Mouse (Mus musculus) MEL (cell line): Measurements from ENCODE around the gene Tepsin. TPM values are rescaled to one million over a fixed set of nuclear protein-coding genes. Genes with fewer than 3 reads are reported as not detected.

ENCODE experiments used
- DNase-seq: peaks from one replicate; pipeline ENCODE4 v3.0.0; 2011; ENCODE audit warnings: low read depth, low spot score
- H3K27ac ChIP-seq: 2 replicates; pipeline ENCODE4 v1.5.1; 2012; ENCODE audit warnings: low read depth, mild to moderate bottlenecking, control low read depth, low read length, moderate library complexity; ENCODE audit not compliant: control insufficient read depth
- H3K27me3 ChIP-seq, 2 experiments: fragments of 150-350 bp in 1 of 2; sonication (generic) in 1 of 2; 2 replicates each; pipeline ENCODE4 v1.6.1; 2012; ENCODE audit warnings: low read length in 2 of 2, mild to moderate bottlenecking in 2 of 2, improper control_type of control experiment in 1 of 2, moderate library complexity in 1 of 2; ENCODE audit not compliant: insufficient read depth in 2 of 2, control insufficient read depth in 1 of 2
- H3K36me3 ChIP-seq, 2 experiments: 2 replicates each; pipeline ENCODE4 v1.6.1; 2012 to 2014; ENCODE audit warnings: low read length in 2 of 2, improper control_type of control experiment in 1 of 2, inconsistent platforms in 1 of 2, mild to moderate bottlenecking in 1 of 2; ENCODE audit not compliant: insufficient read depth in 2 of 2, control insufficient read depth in 1 of 2
- H3K4me1 ChIP-seq, 2 experiments: fragments of 150-350 bp in 1 of 2; sonication (generic) in 1 of 2; 2 replicates each; pipeline ENCODE4 v1.6.1; 2012; ENCODE audit warnings: low read length in 2 of 2, improper control_type of control experiment in 1 of 2, mild to moderate bottlenecking in 1 of 2; ENCODE audit not compliant: insufficient read depth in 2 of 2, control insufficient read depth in 1 of 2
- H3K4me3 ChIP-seq, 2 experiments: fragments of 150-350 bp in 1 of 2; sonication (generic) in 1 of 2; 2 replicates each; pipeline ENCODE4 v1.5.1; 2012; ENCODE audit warnings: low read depth in 2 of 2, low read length in 2 of 2, mild to moderate bottlenecking in 2 of 2, moderate library complexity in 2 of 2, control low read depth in 1 of 2, improper control_type of control experiment in 1 of 2; ENCODE audit not compliant: control insufficient read depth in 1 of 2, insufficient read depth in 1 of 2
- H3K79me2 ChIP-seq: 2 replicates; pipeline ENCODE4 v1.6.1; 2012; ENCODE audit warnings: mild to moderate bottlenecking, low read length, moderate library complexity; ENCODE audit not compliant: control insufficient read depth, poor library complexity, insufficient read depth
- H3K9ac ChIP-seq: 2 replicates; pipeline ENCODE4 v1.6.1; 2012; ENCODE audit warnings: low read depth, mild to moderate bottlenecking, control low read depth, low read length, moderate library complexity; ENCODE audit not compliant: control insufficient read depth, poor library complexity, severe bottlenecking
- H3K9me3 ChIP-seq: fragments of 150-350 bp; sonication (generic); replicated peaks from 2 replicates; pipeline ENCODE4 v1.6.1; 2012; ENCODE audit warnings: mild to moderate bottlenecking, low read length, improper control_type of control experiment, moderate library complexity; ENCODE audit not compliant: insufficient read depth
- BHLHE40 ChIP-seq: IDR thresholded peaks from 2 replicates; pipeline ENCODE4 v1.6.1; 2012; ENCODE audit warnings: low read depth, mild to moderate bottlenecking, inconsistent platforms, low read length, improper control_type of control experiment, borderline replicate concordance
- CHD1 ChIP-seq: IDR thresholded peaks from 2 replicates; pipeline ENCODE4 v1.6.1; 2012; ENCODE audit warnings: low read depth, mild to moderate bottlenecking, inconsistent platforms, low read length, improper control_type of control experiment
- CTCF ChIP-seq, 3 experiments: IDR thresholded peaks in 2 of 3; conservative IDR thresholded peaks in 1 of 3; 2 replicates each; pipeline ENCODE4 v1.5.1; 2011 to 2012; ENCODE audit warnings: low read length in 3 of 3, low read depth in 2 of 3, mild to moderate bottlenecking in 2 of 3, improper control_type of control experiment in 1 of 3, inconsistent platforms in 1 of 3, mixed read lengths in 1 of 3, moderate library complexity in 1 of 3; ENCODE audit not compliant: control insufficient read depth in 1 of 3, insufficient read depth in 1 of 3, poor library complexity in 1 of 3, severe bottlenecking in 1 of 3
- E2F4 ChIP-seq: IDR thresholded peaks from 2 replicates; pipeline ENCODE4 v1.6.1; 2011; ENCODE audit warnings: low read depth, low read length, improper control_type of control experiment, borderline replicate concordance
- ELF1 ChIP-seq: IDR thresholded peaks from 2 replicates; pipeline ENCODE4 v1.6.1; 2014; ENCODE audit warnings: low read depth, mild to moderate bottlenecking, inconsistent platforms, low read length, improper control_type of control experiment, moderate library complexity
- EP300 ChIP-seq, 2 experiments: IDR thresholded peaks; 2 replicates each; pipeline ENCODE4 v1.6.1; 2011; ENCODE audit warnings: improper control_type of control experiment in 2 of 2, low read length in 2 of 2, low read depth in 1 of 2, mild to moderate bottlenecking in 1 of 2
- ETS1 ChIP-seq: IDR thresholded peaks from 2 replicates; pipeline ENCODE4 v1.6.1; 2012; ENCODE audit warnings: low read depth, mild to moderate bottlenecking, inconsistent platforms, low read length, improper control_type of control experiment, moderate library complexity
- GABPA ChIP-seq: IDR thresholded peaks from 2 replicates; pipeline ENCODE4 v1.6.1; 2012; ENCODE audit warnings: low read depth, mild to moderate bottlenecking, inconsistent platforms, low read length, improper control_type of control experiment, moderate library complexity
- GATA1 ChIP-seq: IDR thresholded peaks from 2 replicates; pipeline ENCODE4 v1.6.1; 2011; ENCODE audit warnings: low read depth, low read length, improper control_type of control experiment
- HCFC1 ChIP-seq: IDR thresholded peaks from 2 replicates; pipeline ENCODE4 v1.6.1; 2012; ENCODE audit warnings: low read depth, mild to moderate bottlenecking, inconsistent platforms, low read length, improper control_type of control experiment, moderate library complexity
- MAZ ChIP-seq: IDR thresholded peaks from 2 replicates; pipeline ENCODE4 v1.6.1; 2012; ENCODE audit warnings: low read depth, mild to moderate bottlenecking, inconsistent platforms, low read length, improper control_type of control experiment
- MYB ChIP-seq: IDR thresholded peaks from 2 replicates; pipeline ENCODE4 v1.6.1; 2011; ENCODE audit warnings: mild to moderate bottlenecking, low read depth, low read length, improper control_type of control experiment
- MYC ChIP-seq: IDR thresholded peaks from 2 replicates; pipeline ENCODE4 v1.6.1; 2011; ENCODE audit warnings: low read depth, mild to moderate bottlenecking, low read length, improper control_type of control experiment, moderate library complexity
- NELFE ChIP-seq: IDR thresholded peaks from 2 replicates; pipeline ENCODE4 v1.6.1; 2011; ENCODE audit warnings: low read depth, low read length, improper control_type of control experiment
- POLR2AphosphoS5 ChIP-seq: IDR thresholded peaks from 2 replicates; pipeline ENCODE4 v1.6.1; 2012; ENCODE audit warnings: low read depth, borderline replicate concordance, mild to moderate bottlenecking, inconsistent platforms, low read length, moderate library complexity, mixed read lengths
- RCOR1 ChIP-seq: IDR thresholded peaks from 2 replicates; pipeline ENCODE4 v1.6.1; 2012; ENCODE audit warnings: low read depth, mild to moderate bottlenecking, inconsistent platforms, low read length, improper control_type of control experiment
- TCF12 ChIP-seq: IDR thresholded peaks from 2 replicates; pipeline ENCODE4 v1.6.1; 2014; ENCODE audit warnings: low read depth, mild to moderate bottlenecking, inconsistent platforms, low read length, improper control_type of control experiment, moderate library complexity
- USF1 ChIP-seq: IDR thresholded peaks from 2 replicates; pipeline ENCODE4 v1.6.1; 2014; ENCODE audit warnings: low read depth, mild to moderate bottlenecking, inconsistent platforms, low read length, improper control_type of control experiment, moderate library complexity
- USF2 ChIP-seq, 2 experiments: IDR thresholded peaks; 2 replicates each; pipeline ENCODE4 v1.6.1; 2011 to 2012; ENCODE audit warnings: improper control_type of control experiment in 2 of 2, low read length in 2 of 2, borderline replicate concordance in 1 of 2, inconsistent platforms in 1 of 2, low read depth in 1 of 2, mild to moderate bottlenecking in 1 of 2; ENCODE audit not compliant: insufficient read depth in 1 of 2
- ZKSCAN1 ChIP-seq: IDR thresholded peaks from 2 replicates; pipeline ENCODE4 v1.6.1; 2012; ENCODE audit warnings: low read depth, mild to moderate bottlenecking, inconsistent platforms, low read length, improper control_type of control experiment, moderate library complexity
- ZMIZ1 ChIP-seq: IDR thresholded peaks from 2 replicates; pipeline ENCODE4 v1.6.1; 2012; ENCODE audit warnings: low read depth, mild to moderate bottlenecking, inconsistent platforms, low read length, improper control_type of control experiment, moderate library complexity
- polyA plus RNA-seq, 2 experiments: library from polyadenylated mRNA; stranded (reverse) in 1 of 2; unstranded in 1 of 2; fragments of >175 nt in 1 of 2; fragments of >200 nt in 1 of 2; gene quantifications; 2 replicates each; pipeline versions ENCODE4 v1.2.1 to v1.2.4; 2012; ENCODE audit warnings: low replicate concordance in 2 of 2, low read depth in 1 of 2; ENCODE audit not compliant: insufficient read length in 2 of 2, insufficient read depth in 1 of 2, missing spikeins in 1 of 2
- total RNA-seq: library from RNA; depleted of rRNA; stranded (reverse); fragments of 300-350 nt; gene quantifications from 2 replicates; pipeline ENCODE4 v1.2.3, GENCODE M21; 2012

Gene Tepsin
- total and polyA plus RNA-seq, 3 experiments = 14.3 to 16.6 TPM; not detected in 1

GRCm38 (mm10) chr11:120053846-120054245 is 44.7 kb downstream of the Tepsin start:
- Histone ChIP-seq H3K9me3 (no peaks in the 10 kb centered on the region), H3K4me1 (no peaks in the 10 kb centered on the region), H3K79me2 (no peaks in the 10 kb centered on the region), H3K36me3 (no peaks in the 10 kb centered on the region), H3K4me3 (no peak overlapping the region), H3K27me3 (peaks cover 2% of the 10 kb centered on the region in 2 experiments; a peak in 3 of 4 replicates), H3K9ac (no peak overlapping the region), H3K27ac (no peak overlapping the region)
- TF ChIP-seq TCF12 = no peak
- no peak for TF ChIP-seq EP300 (IDR thresholded peaks at IDR 0.05; ENCODE audit: low read depth in 1 of 2, low read length in 2 of 2)
- no peak for DNase-seq

GRCm38 (mm10) chr11:120052274-120052673 is 46.3 kb downstream of the Tepsin start:
- no peaks in the 10 kb centered on the region for H3K36me3 ChIP-seq
- TF ChIP-seq E2F4 (no peak), ETS1 (no peak), BHLHE40 (no peak), MYC (no peak), ELF1 (no peak), POLR2AphosphoS5 (no peak), RCOR1 (no peak), USF2 (IDR thresholded peaks at IDR 0.05; ENCODE audit: borderline replicate concordance in 1 of 2, insufficient read depth in 1 of 2, low read depth in 1 of 2, low read length in 2 of 2) (no peak), MAZ (no peak), ZMIZ1 (no peak), CHD1 (no peak), HCFC1 (no peak), GATA1 (no peak), USF1 (no peak), NELFE (no peak), ZKSCAN1 (no peak), MYB (no peak), CTCF (IDR thresholded peaks at IDR 0.05 in 2 of 3, conservative IDR thresholded peaks at IDR 0.05 in 1 of 3; ENCODE audit: control insufficient read depth in 1 of 3, insufficient read depth in 1 of 3, low read depth in 2 of 3, low read length in 3 of 3, poor library complexity in 1 of 3, severe bottlenecking in 1 of 3) (no peak), GABPA (no peak), EP300 (IDR thresholded peaks at IDR 0.05; ENCODE audit: low read depth in 1 of 2, low read length in 2 of 2) (no peak)
- TF ChIP-seq, all 39 proteins: peak for 0
- Histone ChIP-seq H3K79me2 (no peaks in the 10 kb centered on the region), H3K9ac (no peak overlapping the region), H3K4me3 (no peak overlapping the region), H3K9me3 (no peaks in the 10 kb centered on the region), H3K4me1 (no peaks in the 10 kb centered on the region), H3K27me3 (peaks cover 2% of the 10 kb centered on the region in 2 experiments; a peak in 3 of 4 replicates), H3K27ac (no peak overlapping the region)
- no peak for DNase-seq
